Mouse (Mus musculus): ENCODE measurements around the gene Mrgprh.

- TF ChIP-seq TAL1 (IDR thresholded peaks at IDR 0.05; ENCODE audit: low read length), result no peak
- TF ChIP-seq GATA1 (IDR thresholded peaks at IDR 0.05; ENCODE audit: low read length), result no peak
These were observed 11.4 kb downstream of the Mrgprh start for GRCm38 (mm10) chr17:12887021-12887775.

All from erythroblast, embryonic 14.5 days (primary cell).